Mouse (Mus musculus) CD8-positive naive resting alpha-beta T cell, adult 2 months (primary cell): ENCODE measurements around the gene Gcnt2.

Experiments used
- DNase-seq, 2 experiments: peaks; one replicate each; pipeline ENCODE4 v3.0.0; 2022; ENCODE audit warnings: low read depth in 2 of 2, low spot score in 2 of 2

Gcnt2 gene

GRCm38 (mm10) chr13:40937586-40937985 lies 78.0 kb downstream of the Gcnt2 start:
- no peak for DNase-seq

- no peak for DNase-seq
Measured at GRCm38 (mm10) chr13:40938485-40939357, 79.2 kb downstream of the Gcnt2 start.

GRCm38 (mm10) chr13:40943066-40943465 lies 83.5 kb downstream of the Gcnt2 start:
- DNase-seq, result no peak

- no peak for DNase-seq
Measured at GRCm38 (mm10) chr13:40943936-40944335, 84.4 kb downstream of the Gcnt2 start.

- no peak for DNase-seq
Measured at GRCm38 (mm10) chr13:40944346-40944745, 84.8 kb downstream of the Gcnt2 start.

- no peak for DNase-seq
Measured at GRCm38 (mm10) chr13:40946513-40946912, 87.0 kb downstream of the Gcnt2 start.

- no peak for DNase-seq
Measured at GRCm38 (mm10) chr13:40947538-40948205, 88.1 kb downstream of the Gcnt2 start.

GRCm38 (mm10) chr13:40951386-40951976 lies 91.9 kb downstream of the Gcnt2 start:
- no peak for DNase-seq

- no peak for DNase-seq
Measured at GRCm38 (mm10) chr13:40953231-40953630, 93.7 kb downstream of the Gcnt2 start.

GRCm38 (mm10) chr13:40955773-40956172 lies 96.2 kb downstream of the Gcnt2 start:
- no peak for DNase-seq

- DNase-seq, result no peak
Measured at GRCm38 (mm10) chr13:40967609-40968008, 108.1 kb downstream of the Gcnt2 start.

GRCm38 (mm10) chr13:40968564-40968963 lies 109.0 kb downstream of the Gcnt2 start:
- no peak for DNase-seq

GRCm38 (mm10) chr13:40969761-40970390 lies 110.3 kb downstream of the Gcnt2 start:
- no peak for DNase-seq

- no peak for DNase-seq
Measured at GRCm38 (mm10) chr13:40971261-40971660, 111.7 kb downstream of the Gcnt2 start.

GRCm38 (mm10) chr13:40971831-40972230 lies 112.3 kb downstream of the Gcnt2 start:
- DNase-seq, result no peak

- no peak for DNase-seq
Measured at GRCm38 (mm10) chr13:40972976-40973375, 113.4 kb downstream of the Gcnt2 start.

- peak; percentile 18 to 35 for DNase-seq
Measured at GRCm38 (mm10) chr13:40977609-40978008, 118.1 kb downstream of the Gcnt2 start.

- no peak for DNase-seq
Measured at GRCm38 (mm10) chr13:40978652-40979051, 119.1 kb downstream of the Gcnt2 start.

GRCm38 (mm10) chr13:40979321-40979720 lies 119.8 kb downstream of the Gcnt2 start:
- no peak for DNase-seq

- no peak for DNase-seq
Measured at GRCm38 (mm10) chr13:40982759-40983158, 123.2 kb downstream of the Gcnt2 start.

- DNase-seq, result no peak
Measured at GRCm38 (mm10) chr13:40986081-40986480, 126.5 kb downstream of the Gcnt2 start.
